Mouse (Mus musculus) heart, postnatal 0 days (tissue): ENCODE measurements around the gene Slc25a24. TPM values are rescaled to one million over a fixed set of nuclear protein-coding genes. Genes with fewer than 3 reads are reported as not detected.

Experiments
- ATAC-seq: fragments of 200-750 bp; cut with Nextera tagmentation; 2 replicates; pipeline ENCODE4 v1.8.0; 2017; ENCODE audit warnings: low read depth, moderate number of reproducible peaks, moderate library complexity; ENCODE audit not compliant: insufficient read depth
- DNase-seq: peaks from one replicate; pipeline ENCODE4 v3.0.0-alpha.2; 2016; ENCODE audit warnings: low spot score
- H3K27ac ChIP-seq: fragments of 300-500 bp; sonication (generic); 2 replicates; pipeline ENCODE4 v1.5.1; 2014; ENCODE audit warnings: low read depth, mild to moderate bottlenecking
- H3K27me3 ChIP-seq: fragments of 300-500 bp; sonication (generic); 2 replicates; pipeline ENCODE4 v1.6.1; 2014; ENCODE audit warnings: low read length, mixed read lengths; ENCODE audit not compliant: control insufficient read depth, insufficient read depth
- H3K36me3 ChIP-seq: fragments of 300-500 bp; sonication (generic); replicated peaks from 2 replicates; pipeline ENCODE4 v1.6.1; 2014; ENCODE audit warnings: low read length, mixed read lengths; ENCODE audit not compliant: control insufficient read depth, insufficient read depth
- H3K4me1 ChIP-seq: fragments of 300-500 bp; sonication (generic); 2 replicates; pipeline ENCODE4 v1.6.1; 2014; ENCODE audit warnings: antibody characterized with exemption; ENCODE audit not compliant: control insufficient read depth, insufficient read depth
- H3K4me2 ChIP-seq: fragments of 300-500 bp; sonication (generic); 2 replicates; pipeline ENCODE4 v1.6.1; 2014; ENCODE audit warnings: low read depth, mild to moderate bottlenecking, low read length, moderate library complexity
- H3K4me3 ChIP-seq: fragments of 300-500 bp; sonication (generic); 2 replicates; pipeline ENCODE4 v1.5.1; 2014; ENCODE audit warnings: low read depth, low read length
- H3K9ac ChIP-seq: fragments of 300-500 bp; sonication (generic); replicated peaks from 2 replicates; pipeline ENCODE4 v1.6.1; 2014; ENCODE audit warnings: low read depth, low read length, mixed read lengths
- H3K9me3 ChIP-seq: fragments of 300-500 bp; sonication (generic); replicated peaks from 2 replicates; pipeline ENCODE4 v1.6.1; 2016; ENCODE audit warnings: low read length; ENCODE audit not compliant: control insufficient read depth
- CTCF ChIP-seq: IDR thresholded peaks from 2 replicates; pipeline ENCODE4 v1.5.1; 2016; ENCODE audit warnings: antibody characterized with exemption, control low read depth, low read depth
- EP300 ChIP-seq: IDR thresholded peaks from 2 replicates; pipeline ENCODE4 v1.6.1; 2016; ENCODE audit warnings: antibody characterized with exemption, low read depth
- WGBS: fragments of 180-500 bp; shearing (Covaris S2); extraction: QIAGEN DNeasy Blood & Tissue Kit; methylation state at CpG from one replicate; pipeline ENCODE4 v1.1.7; 2014; 5-methylcytosine and 5-hydroxymethylcytosine counted together
- polyA plus RNA-seq: library from polyadenylated mRNA; unstranded; fragments of >200 nt; fragmentation: Nextera tagmentation; extraction: Ambion mirVana; gene quantifications from 2 replicates; pipeline ENCODE4 v1.2.1, GENCODE M21; 2015
- total RNA-seq: library from RNA; depleted of rRNA; stranded (reverse); fragments of >200 nt; gene quantifications from 2 replicates; pipeline ENCODE4 v1.2.3, GENCODE M21; 2014; ENCODE audit warnings: low replicate concordance; rRNA removed

Slc25a24 gene
- total and polyA plus RNA-seq, 2 experiments from 2014 or later, result 11.1 to 12.0 TPM

- Histone ChIP-seq H3K9me3 (no peaks in the 10 kb centered on the region), H3K27me3 (no peaks in the 10 kb centered on the region), H3K9ac (no peak overlapping the region), H3K4me2 (no peak overlapping the region), H3K36me3 (no peaks in the 10 kb centered on the region), H3K27ac (no peak overlapping the region), H3K4me3 (no peak overlapping the region), H3K4me1 (no peaks in the 10 kb centered on the region)
- no peak for TF ChIP-seq EP300
- no peak for TF ChIP-seq CTCF
- no peak for ATAC-seq
- DNase-seq, result no peak
- WGBS, result 75% methylated on average over 2 of the region's 2 CpGs
Measured at GRCm38 (mm10) chr3:109196166-109196565, 73.2 kb downstream of the Slc25a24 start.

- no peak for DNase-seq
- no peak overlapping the region for H3K4me3 ChIP-seq
- TF ChIP-seq CTCF, result peak; percentile 37
- TF ChIP-seq EP300, result no peak
- no peak overlapping the region for H3K9ac ChIP-seq
- H3K9me3 ChIP-seq, result no peaks in the 10 kb centered on the region
- ATAC-seq, result no peak
- H3K4me2 ChIP-seq, result no peak overlapping the region
- no peaks in the 10 kb centered on the region for H3K27me3 ChIP-seq
- H3K4me1 ChIP-seq, result no peaks in the 10 kb centered on the region
- H3K27ac ChIP-seq, result no peak overlapping the region
- WGBS, result 77% methylated on average over 1 of the region's 1 CpGs
- no peaks in the 10 kb centered on the region for H3K36me3 ChIP-seq
Measured at GRCm38 (mm10) chr3:109199280-109199679, 76.3 kb downstream of the Slc25a24 start.

GRCm38 (mm10) chr3:109212322-109212721, 89.4 kb downstream of the Slc25a24 start:
- Histone ChIP-seq H3K4me2 (no peak overlapping the region), H3K4me1 (no peaks in the 10 kb centered on the region), H3K9ac (no peak overlapping the region), H3K27ac (no peak overlapping the region), H3K9me3 (no peaks in the 10 kb centered on the region), H3K36me3 (no peaks in the 10 kb centered on the region), H3K27me3 (no peaks in the 10 kb centered on the region), H3K4me3 (no peak overlapping the region)
- DNase-seq (no peak), ATAC-seq (no peak)
- TF ChIP-seq CTCF, result no peak
- no peak for TF ChIP-seq EP300
- WGBS, result 86% methylated on average over 3 of the region's 3 CpGs

- Histone ChIP-seq H3K4me3 (no peak overlapping the region), H3K4me1 (no peaks in the 10 kb centered on the region), H3K27me3 (no peaks in the 10 kb centered on the region), H3K9ac (no peak overlapping the region), H3K9me3 (peaks cover 2% of the 10 kb centered on the region; the same call in 1 of the 2 replicates), H3K27ac (no peak overlapping the region), H3K36me3 (no peaks in the 10 kb centered on the region), H3K4me2 (no peak overlapping the region)
- no peak for ATAC-seq
- DNase-seq, result no peak
- TF ChIP-seq EP300 (no peak), CTCF (no peak)
Measured at GRCm38 (mm10) chr3:109216352-109216751, 93.4 kb downstream of the Slc25a24 start.

Other genes with a start within 250 kb of the Slc25a24 start
- 1.5 TPM in 1 of 2 replicates, not detected in the other for gene Fndc7, start 233.1 kb upstream of the Slc25a24 start, total RNA-seq
- gene Fndc7, start 233.1 kb upstream of the Slc25a24 start, polyA plus RNA-seq, result 0.08 TPM in 1 of 2 replicates, not detected in the other
- 25.2 and 33.8 TPM in 2 replicates for gene Prpf38b, start 211.4 kb upstream of the Slc25a24 start, total RNA-seq
- 27.5 and 27.8 TPM in 2 replicates for gene Prpf38b, start 211.4 kb upstream of the Slc25a24 start, polyA plus RNA-seq
- not detected in 2 replicates for gene Henmt1, start 183.3 kb upstream of the Slc25a24 start, total RNA-seq
- not detected in 2 replicates for gene Henmt1, start 183.3 kb upstream of the Slc25a24 start, polyA plus RNA-seq
- not detected in 2 replicates for gene Gm9857, start 182.7 kb upstream of the Slc25a24 start, total RNA-seq
- not detected in 2 replicates for gene Gm9857, start 182.7 kb upstream of the Slc25a24 start, polyA plus RNA-seq
- 16.5 and 23.2 TPM in 2 replicates for gene Fam102b, start 95.5 kb upstream of the Slc25a24 start, total RNA-seq
- 3.2 and 3.7 TPM in 2 replicates for gene Fam102b, start 95.5 kb upstream of the Slc25a24 start, polyA plus RNA-seq
- not detected in 2 replicates for gene Slc25a54, start 42.7 kb upstream of the Slc25a24 start, total RNA-seq
- gene Slc25a54, start 42.7 kb upstream of the Slc25a24 start, polyA plus RNA-seq, result not detected in 2 replicates
- gene Vav3, start 217.5 kb downstream of the Slc25a24 start, total RNA-seq, result 6.1 and 25.0 TPM in 2 replicates
- 5.1 and 5.3 TPM in 2 replicates for gene Vav3, start 217.5 kb downstream of the Slc25a24 start, polyA plus RNA-seq